Mouse (Mus musculus): Measurements from ENCODE around the gene Dcaf4. TPM values are rescaled to one million over a fixed set of nuclear protein-coding genes. Genes with fewer than 3 reads are reported as not detected.

Gene Dcaf4
- polyA plus RNA-seq (2014; fragmentation: Illumina TruSeq; extraction: RNeasy Lipid Tissue Mini Kit (QIAGEN cat#74804); ENCODE audit: low read depth, low replicate concordance): 1.5 TPM

DNA sequence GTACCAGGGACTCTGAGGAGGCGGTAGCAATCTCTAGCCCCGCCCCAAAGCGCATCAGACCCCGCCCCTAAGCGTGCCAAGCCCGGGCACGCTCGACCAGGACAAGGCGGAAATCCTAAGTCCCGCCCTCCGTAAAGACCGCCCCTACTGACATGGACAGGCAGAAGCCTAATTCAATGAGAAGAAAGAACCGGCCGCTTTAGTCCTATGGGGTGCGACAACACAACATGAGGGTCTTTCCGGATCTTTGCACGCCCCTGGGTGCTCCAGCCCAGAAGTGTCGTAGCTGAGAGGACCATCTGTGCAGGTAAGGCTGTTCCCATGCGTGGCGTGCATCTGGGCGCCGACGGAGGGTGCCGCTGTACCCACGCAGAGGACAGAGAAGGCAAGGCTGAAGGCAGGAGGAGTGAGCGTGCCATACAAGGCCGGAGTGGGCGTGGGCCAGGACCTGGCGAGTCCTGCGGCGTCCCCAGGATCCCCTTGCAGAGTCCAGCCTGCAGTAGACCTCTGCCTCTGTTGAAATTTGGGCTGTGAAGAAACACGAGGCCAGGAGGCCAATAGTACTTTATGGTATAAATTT is at the start of gene Dcaf4:
TSS of gene Dcaf4 (plus strand) at position 156 of the 580 bp plus-strand sequence.

DNA sequence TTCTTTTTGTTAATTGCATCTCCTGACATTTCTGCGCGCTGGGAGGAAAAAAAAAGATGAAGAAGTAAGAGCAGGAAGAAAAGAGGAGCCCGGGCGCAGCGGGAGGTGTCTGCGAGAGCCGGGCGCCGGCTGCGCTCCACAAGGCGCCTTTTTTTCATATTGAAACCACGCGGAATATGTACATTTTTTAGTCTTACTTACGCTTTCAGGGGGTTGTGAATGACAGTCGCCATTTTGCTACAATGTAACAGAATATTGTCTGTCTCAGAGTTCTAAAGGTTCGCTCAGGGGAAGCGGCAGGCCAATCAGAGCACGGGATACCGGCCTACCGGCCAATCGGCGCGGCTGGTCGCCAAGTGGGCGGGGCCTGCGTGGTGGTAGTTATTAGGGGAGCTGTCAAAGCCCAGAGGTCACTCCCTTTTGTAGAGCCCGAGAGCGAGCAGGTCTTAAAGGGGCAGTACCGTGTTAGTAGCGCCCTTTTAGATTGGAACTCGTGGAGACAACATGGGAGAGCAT is 32.7 kb upstream of the Dcaf4 start, which contains the start of gene Dpf3:
TSS of gene Dpf3 (minus strand) at position 241 of the 516 bp plus-strand sequence.

Other genes with a start within 250 kb of the Dcaf4 start
- 5.4 TPM for gene Dpf3, start 32.8 kb upstream of the Dcaf4 start, polyA plus RNA-seq (2014; fragmentation: Illumina TruSeq; extraction: RNeasy Lipid Tissue Mini Kit (QIAGEN cat#74804); ENCODE audit: low read depth, low replicate concordance)
- gene Zfyve1, start 76.8 kb downstream of the Dcaf4 start, polyA plus RNA-seq (2014; fragmentation: Illumina TruSeq; extraction: RNeasy Lipid Tissue Mini Kit (QIAGEN cat#74804); ENCODE audit: low read depth, low replicate concordance): 8.1 TPM
- 127 TPM for gene Rbm25, start 110.8 kb downstream of the Dcaf4 start, polyA plus RNA-seq (2014; fragmentation: Illumina TruSeq; extraction: RNeasy Lipid Tissue Mini Kit (QIAGEN cat#74804); ENCODE audit: low read depth, low replicate concordance)
- gene Psen1, start 167.7 kb downstream of the Dcaf4 start, polyA plus RNA-seq (2014; fragmentation: Illumina TruSeq; extraction: RNeasy Lipid Tissue Mini Kit (QIAGEN cat#74804); ENCODE audit: low read depth, low replicate concordance): 31.0 TPM
- gene Papln, start 243.2 kb downstream of the Dcaf4 start, polyA plus RNA-seq (2014; fragmentation: Illumina TruSeq; extraction: RNeasy Lipid Tissue Mini Kit (QIAGEN cat#74804); ENCODE audit: low read depth, low replicate concordance): 0.12 TPM

Data from kidney, adult 10 weeks (tissue).